Mouse (Mus musculus) heart, embryonic 14.5 days (tissue): ENCODE measurements around the gene Ifit1bl2. TPM values are rescaled to one million over a fixed set of nuclear protein-coding genes. Genes with fewer than 3 reads are reported as not detected.
A peak's percentile ranks its signal among the peaks of the same experiment; 100 is the strongest.
"Not testable (repeated sequence)": the region's sequence is repeated elsewhere in the genome, so short reads cannot be mapped to it uniquely, and the experiment has no call there.

Experiments used
- ATAC-seq: fragments of 200-750 bp; cut with Nextera tagmentation; 2 replicates; pipeline ENCODE4 v1.8.0; 2017; ENCODE audit warnings: low read depth, moderate TSS enrichment; ENCODE audit not compliant: insufficient number of reproducible peaks, insufficient read depth, low FRiP score
- H3K27ac ChIP-seq, 2 experiments: fragments of 200-500 bp in 1 of 2; fragments of 300-500 bp in 1 of 2; sonication (generic) in 1 of 2; replicated peaks in 1 of 2; 2 replicates each; pipeline ENCODE4 v1.5.1; 2012 to 2014; ENCODE audit warnings: low read depth in 2 of 2, low read length in 2 of 2, control low read depth in 1 of 2, mild to moderate bottlenecking in 1 of 2, mixed read lengths in 1 of 2; ENCODE audit not compliant: control insufficient read depth in 1 of 2, insufficient read depth in 1 of 2
- H3K27me3 ChIP-seq: fragments of 300-500 bp; sonication (generic); 2 replicates; pipeline ENCODE4 v1.6.1; 2014; ENCODE audit warnings: mild to moderate bottlenecking, low read length, control low read depth; ENCODE audit not compliant: control insufficient read depth, insufficient read depth
- H3K36me3 ChIP-seq: fragments of 300-500 bp; sonication (generic); 2 replicates; pipeline ENCODE4 v1.6.1; 2014; ENCODE audit warnings: mild to moderate bottlenecking, control low read depth, low read length, mixed read lengths; ENCODE audit not compliant: control insufficient read depth, insufficient read depth
- H3K4me1 ChIP-seq, 2 experiments: fragments of 200-500 bp in 1 of 2; fragments of 300-500 bp in 1 of 2; sonication (generic) in 1 of 2; 2 replicates each; pipeline ENCODE4 v1.6.1; 2012 to 2014; ENCODE audit warnings: low read length in 2 of 2, control low read depth in 1 of 2, mixed read lengths in 1 of 2; ENCODE audit not compliant: control insufficient read depth in 2 of 2, insufficient read depth in 2 of 2
- H3K4me2 ChIP-seq: fragments of 300-500 bp; sonication (generic); 2 replicates; pipeline ENCODE4 v1.6.1; 2014; ENCODE audit warnings: mild to moderate bottlenecking, low read length
- H3K4me3 ChIP-seq, 2 experiments: fragments of 200-500 bp in 1 of 2; fragments of 300-500 bp in 1 of 2; sonication (generic) in 1 of 2; 2 replicates each; pipeline ENCODE4 v1.5.1; 2012 to 2014; ENCODE audit warnings: low read length in 2 of 2, mild to moderate bottlenecking in 2 of 2, control low read depth in 1 of 2, low read depth in 1 of 2, moderate library complexity in 1 of 2; ENCODE audit not compliant: control insufficient read depth in 1 of 2, insufficient read depth in 1 of 2
- H3K9ac ChIP-seq: fragments of 300-500 bp; sonication (generic); 2 replicates; pipeline ENCODE4 v1.6.1; 2014; ENCODE audit warnings: mild to moderate bottlenecking, low read length
- H3K9me3 ChIP-seq: fragments of 300-500 bp; sonication (generic); 2 replicates; pipeline ENCODE4 v1.6.1; 2016; ENCODE audit warnings: low read length, control low read depth; ENCODE audit not compliant: control insufficient read depth
- WGBS: fragments of 180-500 bp; shearing (Covaris S2); extraction: QIAGEN DNeasy Blood & Tissue Kit; methylation state at CpG from one replicate; pipeline ENCODE4 v1.1.7; 2014; 5-methylcytosine and 5-hydroxymethylcytosine counted together
- polyA plus RNA-seq: library from polyadenylated mRNA; unstranded; fragments of >200 nt; fragmentation: Nextera tagmentation; extraction: Ambion mirVana; gene quantifications from 2 replicates; pipeline ENCODE4 v1.2.1, GENCODE M21; 2014

Gene Ifit1bl2
- polyA plus RNA-seq, 1 experiment from 2014 or later, result 1.0 TPM

DNA sequence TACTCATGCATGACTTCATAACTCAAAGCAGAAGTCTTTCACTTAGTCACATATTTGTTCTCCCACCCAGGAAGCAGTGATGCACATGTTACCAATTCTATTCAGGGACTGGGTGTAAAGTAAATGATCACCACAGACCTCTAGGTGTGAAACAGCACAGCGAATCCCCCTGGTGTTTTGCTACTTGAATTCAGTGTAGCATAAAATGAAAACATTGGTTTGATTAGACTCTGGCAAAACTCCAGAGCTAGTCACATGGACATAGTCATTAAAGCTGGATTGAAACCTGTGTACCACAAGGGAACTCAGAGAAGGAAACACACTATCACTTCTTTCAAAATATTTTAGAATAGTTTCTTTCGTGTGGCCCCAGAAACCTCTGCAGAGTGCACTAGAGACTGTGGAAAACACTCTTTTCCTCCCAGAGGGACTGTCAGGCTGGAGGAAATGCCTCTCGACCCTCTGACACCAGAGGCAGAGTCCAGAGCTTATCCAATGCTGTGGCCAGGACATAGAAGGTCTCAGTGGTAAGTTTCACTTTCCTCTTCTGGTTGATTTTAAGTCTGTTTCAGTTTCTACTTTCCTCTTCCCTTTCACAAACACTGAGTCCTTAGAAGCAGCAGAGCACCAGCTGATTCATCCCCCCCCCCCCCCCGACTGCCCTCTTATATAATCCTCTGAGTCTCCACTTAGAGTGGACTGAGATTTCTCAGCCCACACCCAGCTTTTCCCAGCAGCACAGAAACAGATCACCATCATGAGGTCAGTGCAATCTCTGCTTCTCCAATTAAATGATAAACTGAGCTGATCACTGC, 33.1 kb downstream of the Ifit1bl2 start, which contains the start of gene Ifit3b:
Gene Ifit3b (plus strand): TSS at position 734 of the 815 bp plus-strand sequence.
- 22% methylated on average over 4 of the region's 4 CpGs for whole genome bisulfite sequencing
- not testable (repeated sequence) for H3K9me3 ChIP-seq, H3K9ac ChIP-seq, ATAC-seq, H3K27me3 ChIP-seq, H3K36me3 ChIP-seq, H3K4me3 ChIP-seq, H3K4me1 ChIP-seq, H3K4me2 ChIP-seq
- peak within 1 kb of the TSS in 1 of 2 experiments; percentile 50; a peak in 1 of 4 replicates for H3K27ac ChIP-seq

DNA sequence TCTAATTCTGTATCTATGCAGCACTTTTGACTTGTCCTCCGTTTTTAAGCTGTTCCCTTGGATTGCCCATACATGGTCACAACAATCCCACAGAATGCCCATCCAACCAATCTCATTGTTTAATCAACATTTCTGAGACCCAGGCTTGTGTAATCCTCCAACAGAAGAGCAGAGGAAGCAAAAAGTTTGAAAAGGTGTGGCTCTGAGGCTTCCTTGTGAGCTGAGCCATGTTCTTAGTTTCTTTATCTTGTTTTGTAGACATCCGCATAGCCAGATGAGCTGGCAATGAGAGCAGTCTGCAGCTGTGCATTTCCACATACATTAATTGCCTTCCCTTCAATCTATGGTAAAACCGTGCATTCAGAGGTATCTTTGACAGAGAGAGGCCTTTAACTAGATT, 35.1 kb downstream of the Ifit1bl2 start:
- no peaks in the 10 kb centered on the region for H3K4me1 ChIP-seq
- no peak overlapping the region for H3K9ac ChIP-seq
- no peak for ATAC-seq
- H3K27ac ChIP-seq, result no peak overlapping the region
- WGBS, result 84% methylated on average over 3 of the region's 3 CpGs
- no peaks in the 10 kb centered on the region for H3K36me3 ChIP-seq
- H3K27me3 ChIP-seq, result no peaks in the 10 kb centered on the region
- no peak overlapping the region for H3K4me2 ChIP-seq
- no peaks in the 10 kb centered on the region for H3K9me3 ChIP-seq
- no peak overlapping the region for H3K4me3 ChIP-seq

DNA sequence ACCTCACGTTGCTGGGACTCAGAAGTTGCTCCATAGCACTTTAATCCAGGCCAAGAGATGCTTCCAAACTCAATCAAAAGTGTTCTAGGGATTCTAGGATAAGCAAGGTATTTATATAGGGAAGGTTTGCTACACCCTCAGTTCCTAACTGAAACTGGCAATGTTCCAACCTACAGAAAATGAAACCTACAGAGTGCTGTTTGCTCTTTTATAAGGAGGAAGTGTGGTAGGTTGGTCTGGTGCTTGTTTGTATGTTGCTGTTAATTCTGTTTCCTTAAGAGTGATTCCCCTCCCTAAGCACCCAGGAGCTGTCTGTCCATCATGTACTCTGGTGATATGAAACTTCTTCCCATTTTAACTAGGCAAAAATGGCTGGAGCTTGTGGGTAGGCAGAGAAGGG, 38.7 kb downstream of the Ifit1bl2 start, which contains the start of gene Ifit1bl1:
Gene Ifit1bl1 (minus strand): TSS at position 69 of the 400 bp plus-strand sequence.
- not testable (repeated sequence) for H3K36me3 ChIP-seq, H3K9ac ChIP-seq, H3K27ac ChIP-seq, H3K4me2 ChIP-seq, H3K9me3 ChIP-seq, H3K27me3 ChIP-seq, H3K4me3 ChIP-seq, ATAC-seq
- WGBS, result 50% methylated on average over 1 of the region's 1 CpGs
- peaks cover 5 to 11% of the 10 kb centered on the region in 2 experiments; a peak in 2 of 4 replicates for H3K4me1 ChIP-seq

DNA sequence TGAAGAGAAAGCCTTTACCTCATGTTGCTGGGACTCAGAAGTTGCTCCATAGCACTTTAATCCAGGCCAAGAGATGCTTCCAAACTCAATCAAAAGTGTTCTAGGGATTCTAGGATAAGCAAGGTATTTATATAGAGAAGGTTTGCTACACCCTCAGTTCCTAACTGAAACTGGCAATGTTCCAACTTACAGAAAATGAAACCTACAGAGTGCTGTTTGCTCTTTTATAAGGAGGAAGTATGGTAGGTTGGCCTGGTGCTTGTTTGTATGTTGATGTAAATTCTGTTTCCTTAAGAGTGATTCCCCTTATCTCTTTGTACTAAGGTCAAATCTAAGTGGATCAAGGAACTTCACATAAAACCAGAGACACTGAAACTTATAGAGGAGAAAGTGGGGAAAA, 41.3 kb downstream of the Ifit1bl2 start:
- H3K36me3 ChIP-seq, H3K9me3 ChIP-seq, H3K27me3 ChIP-seq, H3K27ac ChIP-seq, H3K4me3 ChIP-seq, H3K9ac ChIP-seq, ATAC-seq, H3K4me2 ChIP-seq: not testable (repeated sequence)
- peaks cover 5 to 12% of the 10 kb centered on the region in 2 experiments; a peak in 2 of 4 replicates for H3K4me1 ChIP-seq

DNA sequence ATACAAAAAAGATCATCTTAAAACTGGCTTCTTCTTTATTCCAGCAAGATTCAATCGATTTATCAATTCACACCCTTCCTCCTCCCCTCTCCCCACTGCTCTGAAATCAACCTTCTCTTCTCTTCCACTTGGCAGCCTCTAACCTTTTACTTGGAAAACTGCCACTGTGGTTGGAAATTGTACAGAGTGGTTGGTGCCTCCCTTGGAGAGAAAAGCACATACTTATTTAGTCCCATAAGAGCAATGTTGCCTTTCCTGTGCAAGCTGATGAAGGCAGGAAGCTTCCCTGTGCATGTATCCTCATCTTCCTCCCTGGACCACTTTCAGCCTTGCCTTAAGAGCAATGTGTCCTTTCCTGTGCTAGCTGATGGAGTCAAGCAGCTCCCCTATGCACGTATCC, 42.2 kb downstream of the Ifit1bl2 start:
- Histone ChIP-seq H3K4me1 (peaks cover 5 to 12% of the 10 kb centered on the region in 2 experiments; a peak in 2 of 4 replicates), H3K4me2 (no peak overlapping the region), H3K36me3 (no peaks in the 10 kb centered on the region), H3K4me3 (no peak overlapping the region), H3K27me3 (no peaks in the 10 kb centered on the region), H3K27ac (no peak overlapping the region), H3K9me3 (no peaks in the 10 kb centered on the region), H3K9ac (no peak overlapping the region)
- 64% methylated on average over 2 of the region's 2 CpGs for WGBS
- ATAC-seq, result peak; percentile 19; the same call in 1 of the 2 replicates

DNA sequence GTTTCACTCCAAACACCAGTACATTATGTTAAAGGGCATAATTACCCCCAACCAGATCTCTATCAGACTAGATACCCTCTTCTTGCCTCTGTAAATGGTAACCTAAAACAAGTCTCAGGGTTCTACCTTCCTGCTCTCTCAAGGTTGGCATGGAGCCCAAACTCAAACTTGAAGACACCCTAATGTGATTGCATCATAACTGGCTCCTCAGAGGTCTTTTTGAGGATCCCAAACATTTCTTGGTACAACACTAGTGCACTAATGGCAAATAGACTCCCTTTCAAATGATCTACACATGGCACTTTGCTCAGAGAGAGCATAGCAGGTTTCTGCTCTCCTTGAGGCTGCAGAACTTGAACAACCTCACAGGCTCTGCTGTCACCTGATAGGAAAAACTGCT, 43.7 kb downstream of the Ifit1bl2 start:
- Histone ChIP-seq H3K27ac (no peak overlapping the region), H3K4me2 (no peak overlapping the region)
- no peak for ATAC-seq

DNA sequence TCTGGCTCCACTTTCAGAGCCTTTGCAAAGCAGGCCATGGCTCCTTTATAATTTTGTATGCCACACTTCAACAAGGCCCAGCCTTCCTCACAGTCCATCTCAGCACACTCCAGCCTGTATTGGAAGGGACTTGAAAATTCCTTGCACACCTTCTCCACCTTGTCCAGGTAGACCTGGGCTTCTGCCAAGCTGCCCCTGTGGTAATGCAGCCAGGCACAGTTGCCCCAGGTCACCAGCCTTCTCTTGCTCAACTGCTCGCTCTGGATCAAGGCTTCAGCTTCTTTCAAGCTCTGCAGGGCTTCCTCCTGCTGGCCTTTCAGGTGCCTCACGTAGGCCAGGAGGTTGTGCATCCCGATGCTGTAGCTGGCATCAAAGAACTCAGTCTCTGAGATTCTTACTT, 46.0 kb downstream of the Ifit1bl2 start:
- H3K4me1 ChIP-seq, result peaks cover 5 to 12% of the 10 kb centered on the region in 2 experiments; a peak in 2 of 4 replicates
- not testable (repeated sequence) for H3K4me3 ChIP-seq, ATAC-seq, H3K27me3 ChIP-seq, H3K4me2 ChIP-seq, H3K36me3 ChIP-seq, H3K27ac ChIP-seq, H3K9ac ChIP-seq, H3K9me3 ChIP-seq
- WGBS, result 80% methylated on average over 3 of the region's 3 CpGs

More for the DNA sequence above, 43.7 kb downstream of the Ifit1bl2 start:
- no peaks in the 10 kb centered on the region for H3K27me3 ChIP-seq
- H3K9me3 ChIP-seq, result no peaks in the 10 kb centered on the region
- H3K4me3 ChIP-seq, result no peak overlapping the region
- peaks cover 5 to 12% of the 10 kb centered on the region in 2 experiments; a peak in 2 of 4 replicates for H3K4me1 ChIP-seq
- H3K9ac ChIP-seq, result no peak overlapping the region
- H3K36me3 ChIP-seq, result no peaks in the 10 kb centered on the region
